Mouse (Mus musculus): Measurements from ENCODE around the gene Atad5.

DNA sequence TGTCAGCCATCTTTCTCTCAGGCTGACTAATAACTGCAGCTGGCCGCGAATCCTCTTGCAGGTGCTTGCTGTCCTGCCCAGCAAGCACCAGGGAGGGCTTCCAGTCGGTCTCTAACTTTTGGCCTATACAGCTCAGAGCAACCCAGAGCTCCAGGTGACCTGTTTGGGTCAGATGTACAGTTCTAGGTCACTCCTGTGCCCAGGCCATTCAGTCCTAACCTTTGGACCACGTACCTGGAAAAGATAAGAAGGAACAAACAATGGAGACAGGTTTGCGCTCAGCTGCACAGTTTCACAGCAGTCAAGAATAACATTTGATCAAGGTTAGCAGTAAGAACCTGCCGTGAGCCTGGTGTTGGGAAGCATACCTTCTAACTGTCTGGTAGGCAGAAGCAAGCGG, 69.8 kb downstream of the Atad5 start:
- TF ChIP-seq CTCF (IDR thresholded peaks at IDR 0.05; ENCODE audit: low read depth) (no peak), EP300 (optimal IDR thresholded peaks at IDR 0.05) (no peak)

All from stomach, postnatal 0 days (tissue).